Mouse (Mus musculus) forebrain, embryonic 11.5 days (tissue): ENCODE data around the gene Lrrc74a. TPM values are rescaled to one million over a fixed set of nuclear protein-coding genes. Genes with fewer than 3 reads are reported as not detected.

Source experiments
- ATAC-seq: fragments of 200-750 bp; cut with Nextera tagmentation; replicated peaks from 2 replicates; pipeline ENCODE4 v1.8.0; 2017; ENCODE audit warnings: moderate TSS enrichment; ENCODE audit not compliant: low FRiP score
- DNase-seq: peaks from one replicate; pipeline ENCODE4 v3.0.0-alpha.2; 2017; ENCODE audit warnings: low spot score
- H3K27ac ChIP-seq: fragments of 300-500 bp; sonication (generic); 2 replicates; pipeline ENCODE4 v1.5.1; 2014; ENCODE audit warnings: low read depth, low read length
- H3K27me3 ChIP-seq: fragments of 300-500 bp; sonication (generic); 2 replicates; pipeline ENCODE4 v1.6.1; 2014; ENCODE audit warnings: mild to moderate bottlenecking, low read length, mixed read lengths; ENCODE audit not compliant: control insufficient read depth, insufficient read depth
- H3K36me3 ChIP-seq: fragments of 300-500 bp; sonication (generic); 2 replicates; pipeline ENCODE4 v1.6.1; 2014; ENCODE audit warnings: mild to moderate bottlenecking, low read length, moderate library complexity, mixed read lengths; ENCODE audit not compliant: control insufficient read depth, insufficient read depth
- H3K4me1 ChIP-seq: fragments of 300-500 bp; sonication (generic); replicated peaks from 2 replicates; pipeline ENCODE4 v1.6.1; 2014; ENCODE audit warnings: low read length, mixed read lengths; ENCODE audit not compliant: control insufficient read depth, insufficient read depth
- H3K4me2 ChIP-seq: fragments of 300-500 bp; sonication (generic); 2 replicates; pipeline ENCODE4 v1.6.1; 2014; ENCODE audit warnings: low read depth, mild to moderate bottlenecking, low read length, moderate library complexity, mixed read lengths; ENCODE audit not compliant: severe bottlenecking
- H3K4me3 ChIP-seq: fragments of 300-500 bp; sonication (generic); 2 replicates; pipeline ENCODE4 v1.5.1; 2014; ENCODE audit warnings: low read depth, low read length
- H3K9ac ChIP-seq: fragments of 300-500 bp; sonication (generic); 2 replicates; pipeline ENCODE4 v1.6.1; 2014; ENCODE audit warnings: low read length
- H3K9me3 ChIP-seq: fragments of 300-500 bp; sonication (generic); 2 replicates; pipeline ENCODE4 v1.6.1; 2016; ENCODE audit warnings: low read length, mixed read lengths; ENCODE audit not compliant: control insufficient read depth
- WGBS: fragments of 180-500 bp; shearing (Covaris S2); extraction: QIAGEN DNeasy Blood & Tissue Kit; methylation state at CpG from one replicate; pipeline ENCODE4 v1.1.7; 2014; 5-methylcytosine and 5-hydroxymethylcytosine counted together
- polyA plus RNA-seq: library from polyadenylated mRNA; unstranded; fragments of >200 nt; fragmentation: Nextera tagmentation; extraction: Ambion mirVana; gene quantifications from 2 replicates; pipeline ENCODE4 v1.2.1, GENCODE M21; 2014

The Lrrc74a gene
- polyA plus RNA-seq, 1 experiment from 2014 or later, result not detected

DNA sequence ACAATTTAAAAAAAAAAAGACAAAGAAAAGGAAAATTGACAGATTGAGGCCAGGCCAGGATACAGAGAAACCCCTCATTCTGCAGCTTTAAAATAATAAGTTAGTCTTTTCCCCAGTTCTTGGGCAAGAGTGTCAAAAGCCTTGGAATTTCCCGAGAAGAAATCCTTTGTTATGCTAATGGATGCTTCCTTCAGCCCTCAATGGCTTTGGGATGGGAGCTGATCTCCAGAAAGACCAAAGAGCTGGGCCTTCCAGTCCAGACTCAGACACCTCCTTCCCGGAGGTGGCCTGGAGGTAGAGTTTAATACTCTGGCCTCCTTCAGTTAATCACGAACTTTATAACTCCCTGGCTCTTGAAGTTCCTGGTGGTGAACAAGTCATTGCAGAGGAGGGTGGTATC, 36.8 kb downstream of the Lrrc74a start:
- ATAC-seq, result no peak
- Histone ChIP-seq H3K9me3 (no peaks in the 10 kb centered on the region), H3K27me3 (no peaks in the 10 kb centered on the region), H3K4me2 (no peak overlapping the region), H3K9ac (no peak overlapping the region; the same call in 1 of the 2 replicates), H3K4me3 (no peak overlapping the region), H3K4me1 (peaks cover 13% of the 10 kb centered on the region), H3K36me3 (no peaks in the 10 kb centered on the region), H3K27ac (no peak overlapping the region)
- no peak for DNase-seq
- WGBS, result 4% methylated on average over 3 of the region's 3 CpGs

DNA sequence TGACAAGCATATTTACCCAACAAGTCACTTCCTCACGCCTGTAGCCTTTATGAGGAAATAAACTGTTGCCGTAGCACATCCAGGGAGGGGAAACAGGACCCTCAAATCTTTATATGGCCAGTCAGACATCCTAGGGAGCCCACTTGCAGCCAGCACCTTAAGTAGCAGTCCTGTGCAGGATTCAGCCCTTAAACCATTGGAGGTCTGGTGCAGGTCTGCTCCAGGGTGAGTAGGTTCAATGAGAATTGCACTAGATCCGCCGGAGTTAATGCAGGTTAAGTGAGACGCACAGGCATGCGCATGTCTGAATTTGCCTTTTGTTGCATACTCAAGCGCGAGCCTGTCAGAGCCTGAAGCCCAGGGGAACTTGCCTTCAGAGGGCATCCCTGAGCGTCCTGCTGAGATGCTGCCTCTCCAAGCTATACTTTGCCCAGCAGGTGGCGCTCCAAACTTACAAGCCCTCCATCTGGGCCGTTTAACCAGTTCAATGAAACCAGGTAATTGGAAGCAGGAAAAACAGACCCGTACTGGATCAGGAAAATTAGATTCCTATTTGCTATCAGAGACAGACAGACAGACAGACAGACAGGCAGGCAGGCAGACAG, 37.8 kb downstream of the Lrrc74a start:
- peak; percentile 95 for DNase-seq
- H3K27me3 ChIP-seq, result no peaks in the 10 kb centered on the region
- peak overlapping the region; percentile 25; the same call in 1 of the 2 replicates for H3K27ac ChIP-seq
- peak; percentile 78 for ATAC-seq
- 11% methylated on average over 12 of the region's 12 CpGs for WGBS
- H3K9me3 ChIP-seq, result no peaks in the 10 kb centered on the region
- H3K4me2 ChIP-seq, result no peak overlapping the region
- H3K9ac ChIP-seq, result no peak overlapping the region; the same call in 1 of the 2 replicates
- H3K4me1 ChIP-seq, result peaks cover 13% of the 10 kb centered on the region
- no peak overlapping the region for H3K4me3 ChIP-seq
- H3K36me3 ChIP-seq, result no peaks in the 10 kb centered on the region

DNA sequence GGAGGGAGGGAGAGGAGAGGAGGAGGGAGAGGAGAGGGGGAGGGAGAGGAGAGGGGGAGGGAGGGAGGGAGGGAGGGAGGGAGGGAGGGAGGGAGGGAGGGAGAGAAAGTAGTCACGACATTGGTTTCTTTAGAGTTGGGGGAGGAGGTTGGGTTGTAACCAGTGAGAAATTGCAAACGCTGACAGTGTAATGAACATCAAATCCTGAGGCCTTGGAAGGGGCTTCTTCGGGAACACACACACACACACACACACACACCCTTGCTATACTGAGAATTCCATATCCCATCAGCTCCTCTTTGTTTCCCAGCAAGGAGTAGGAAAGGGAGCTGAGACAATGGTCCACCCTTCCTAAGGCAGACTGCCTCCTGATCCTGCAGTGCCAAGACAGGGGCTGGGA, 38.4 kb downstream of the Lrrc74a start:
- no peak for DNase-seq
- 38% methylated on average over 3 of the region's 3 CpGs for WGBS

DNA sequence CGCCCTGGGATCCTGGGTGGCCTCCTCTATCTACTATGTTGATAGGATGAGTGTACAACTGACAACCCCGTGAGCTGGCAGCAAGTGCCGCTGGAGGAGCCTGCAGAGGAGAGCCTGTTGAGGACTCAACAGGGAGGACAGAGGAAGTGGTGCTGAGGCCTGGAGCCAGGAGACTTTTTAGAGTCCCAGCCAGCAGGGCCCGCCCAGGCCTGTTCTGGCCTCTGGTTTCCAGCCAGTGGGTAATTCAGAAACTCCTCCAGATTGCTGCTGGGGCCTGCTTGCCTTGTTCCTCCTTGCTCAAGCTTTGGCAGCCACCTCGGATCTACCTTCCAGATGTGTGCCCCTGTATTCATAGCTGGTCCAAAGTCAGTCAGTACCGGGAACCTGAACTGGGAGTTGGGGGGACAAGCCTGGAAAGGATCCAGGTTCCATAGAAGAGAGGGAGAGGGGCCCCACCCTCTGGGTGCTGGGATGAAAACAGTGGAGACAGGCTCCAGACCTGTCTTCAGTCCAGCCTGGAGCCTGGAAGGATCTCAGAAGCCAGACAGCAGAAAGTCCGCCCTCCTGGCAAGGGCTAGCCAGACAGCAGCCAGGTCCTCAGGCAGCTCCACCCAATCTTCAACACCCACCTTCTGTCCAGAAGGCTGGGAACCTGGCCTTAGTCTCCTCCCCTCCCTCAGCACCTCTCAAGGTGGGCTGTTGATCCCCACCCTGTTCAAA, 41.6 kb downstream of the Lrrc74a start:
- Histone ChIP-seq H3K4me1 (peaks cover 11% of the 10 kb centered on the region), H3K4me3 (no peak overlapping the region), H3K9ac (no peak overlapping the region), H3K27me3 (no peaks in the 10 kb centered on the region), H3K27ac (no peak overlapping the region), H3K36me3 (no peaks in the 10 kb centered on the region), H3K4me2 (0 out of 2 replicates have a peak overlapping the region, but pooled peaks have one; percentile 8), H3K9me3 (no peaks in the 10 kb centered on the region)
- no peak for DNase-seq
- 87% methylated on average over 7 of the region's 7 CpGs for whole genome bisulfite sequencing
- ATAC-seq, result no peak

More for the DNA sequence above, 38.4 kb downstream of the Lrrc74a start:
- Histone ChIP-seq H3K9me3 (no peaks in the 10 kb centered on the region), H3K4me2 (no peak overlapping the region), H3K27me3 (no peaks in the 10 kb centered on the region), H3K4me1 (peaks cover 13% of the 10 kb centered on the region), H3K36me3 (no peaks in the 10 kb centered on the region), H3K4me3 (no peak overlapping the region), H3K9ac (no peak overlapping the region), H3K27ac (peak overlapping the region; percentile 10; the same call in 1 of the 2 replicates)
- ATAC-seq, result no peak

DNA sequence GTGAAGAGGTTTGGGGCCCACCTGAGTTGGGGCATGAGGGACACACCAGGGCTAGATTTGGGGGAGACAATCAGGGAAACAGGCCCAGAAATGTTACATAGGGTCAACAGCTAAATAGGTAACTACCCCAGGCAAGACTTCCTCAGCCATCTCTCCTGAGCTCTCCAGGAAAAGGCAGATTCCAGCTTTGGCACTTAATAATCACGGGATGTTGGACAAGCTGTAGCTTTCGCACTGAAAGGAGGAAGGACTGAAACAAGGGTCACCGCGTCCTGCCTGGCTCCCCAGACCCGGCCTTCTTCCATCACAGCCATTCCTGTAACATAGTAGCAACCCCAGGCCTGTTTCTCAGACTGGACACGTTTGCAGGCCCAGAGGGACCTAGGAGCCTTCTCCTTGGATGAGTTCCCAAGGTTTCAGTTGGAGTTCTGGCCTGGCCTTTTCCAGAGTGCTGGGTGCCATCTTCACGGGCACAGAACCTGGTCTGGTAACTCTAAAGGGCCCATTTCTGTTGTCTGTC, 42.2 kb downstream of the Lrrc74a start:
- Histone ChIP-seq H3K9me3 (no peaks in the 10 kb centered on the region), H3K4me2 (no peak overlapping the region), H3K4me3 (no peak overlapping the region), H3K4me1 (peaks cover 6% of the 10 kb centered on the region; the same call in 1 of the 2 replicates), H3K27ac (no peak overlapping the region), H3K27me3 (no peaks in the 10 kb centered on the region), H3K9ac (no peak overlapping the region), H3K36me3 (no peaks in the 10 kb centered on the region)
- DNase-seq (no peak), ATAC-seq (no peak)
- 84% methylated on average over 7 of the region's 7 CpGs for WGBS

DNA sequence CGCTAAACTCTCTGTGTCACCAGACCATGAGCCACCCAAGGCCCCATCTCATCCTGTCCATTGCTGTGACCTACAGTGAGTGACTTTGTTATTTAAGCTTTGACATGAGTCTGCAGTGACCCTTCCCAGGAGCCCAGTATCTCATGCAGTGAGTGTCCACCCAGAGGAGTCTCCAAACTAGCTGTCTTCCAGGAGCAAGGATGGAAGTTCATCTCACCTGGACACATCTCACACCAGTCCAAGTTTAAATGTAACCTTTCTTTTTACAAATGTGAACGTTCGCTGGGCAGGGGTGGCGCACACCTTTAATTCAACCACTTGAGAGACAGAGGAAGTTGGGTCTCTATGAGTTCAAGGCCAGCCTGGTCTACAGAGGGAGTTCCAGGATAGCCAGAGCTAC, 44.4 kb downstream of the Lrrc74a start:
- no peak for DNase-seq
- Histone ChIP-seq H3K9me3 (no peaks in the 10 kb centered on the region), H3K9ac (no peak overlapping the region), H3K27me3 (no peaks in the 10 kb centered on the region), H3K4me1 (0 out of 2 replicates have a peak, but pooled peaks cover 2% of the 10 kb centered on the region), H3K4me3 (no peak overlapping the region), H3K36me3 (no peaks in the 10 kb centered on the region), H3K4me2 (no peak overlapping the region), H3K27ac (no peak overlapping the region)
- WGBS, result 90% methylated on average over 4 of the region's 4 CpGs
- no peak for ATAC-seq

DNA sequence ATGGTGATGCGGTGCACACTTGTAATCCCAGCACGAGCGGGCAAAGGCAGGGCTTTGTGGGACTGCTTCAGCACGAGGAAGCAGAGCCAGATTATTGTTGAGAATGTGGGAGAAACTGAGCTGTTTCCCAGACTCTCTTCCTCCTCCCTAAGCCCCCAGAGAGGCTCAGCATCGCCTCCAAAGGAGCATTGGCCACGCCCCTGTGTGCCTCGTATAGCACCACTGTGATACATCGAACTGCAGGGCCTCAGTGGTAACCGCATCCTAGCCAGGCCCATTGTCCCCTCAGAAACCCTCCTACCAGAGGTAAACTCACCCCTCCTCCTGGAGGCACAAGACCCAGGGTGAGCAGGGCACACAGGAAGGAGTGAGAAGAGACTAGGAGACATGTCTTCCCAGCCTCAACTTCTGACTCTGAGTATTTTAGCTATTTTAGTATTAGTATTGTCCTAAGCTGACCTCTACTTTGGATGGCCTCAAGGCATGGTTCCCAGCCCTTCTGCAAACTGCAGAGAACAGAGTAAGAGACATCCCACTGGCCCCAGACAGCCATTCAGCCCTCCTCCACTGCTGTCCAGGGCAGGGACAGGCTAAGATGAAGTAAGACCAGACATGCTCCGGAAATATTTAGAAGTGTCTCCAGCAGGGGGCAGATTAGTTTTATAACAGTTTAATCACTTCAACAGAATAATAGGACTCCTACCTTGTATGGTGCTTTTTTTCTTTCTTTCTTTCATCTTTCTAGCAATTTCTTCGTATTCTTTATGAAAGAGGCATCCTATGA, 45.2 kb downstream of the Lrrc74a start:
- Histone ChIP-seq H3K4me2 (no peak overlapping the region), H3K9ac (no peak overlapping the region), H3K36me3 (no peaks in the 10 kb centered on the region), H3K9me3 (no peaks in the 10 kb centered on the region), H3K27me3 (no peaks in the 10 kb centered on the region), H3K4me1 (0 out of 2 replicates have a peak, but pooled peaks cover 2% of the 10 kb centered on the region), H3K27ac (no peak overlapping the region), H3K4me3 (no peak overlapping the region)
- no peak; the same call in 1 of the 2 replicates for ATAC-seq
- DNase-seq, result no peak
- 46% methylated on average over 11 of the region's 11 CpGs for WGBS

DNA sequence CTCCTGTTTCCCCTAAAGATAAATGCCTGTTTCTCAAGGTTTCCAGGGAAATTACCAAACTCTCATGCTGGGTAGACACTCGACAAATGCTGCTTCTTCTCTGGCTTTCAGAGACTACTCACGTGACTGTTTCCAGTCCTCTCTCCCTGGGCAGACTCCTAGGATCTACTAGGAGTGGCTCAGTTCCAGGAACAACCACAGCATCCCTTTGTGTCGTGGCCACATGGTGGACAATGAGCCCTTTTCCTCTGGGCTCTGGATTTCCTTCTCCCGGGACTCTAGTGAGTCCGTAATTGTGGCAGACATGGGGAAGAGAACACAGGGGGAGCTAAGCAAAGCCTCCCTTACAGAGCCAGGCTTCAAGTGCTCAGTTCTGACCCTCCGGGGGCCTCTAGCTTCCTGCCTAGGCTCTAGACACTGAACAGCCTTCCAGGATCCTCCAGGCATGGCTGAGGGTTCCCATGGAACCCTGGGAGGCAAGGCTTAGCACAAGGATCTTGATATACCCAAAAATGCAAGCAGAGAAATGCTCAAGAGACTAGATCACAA, 47.6 kb downstream of the Lrrc74a start:
- Histone ChIP-seq H3K9me3 (no peaks in the 10 kb centered on the region), H3K4me2 (no peak overlapping the region), H3K9ac (no peak overlapping the region), H3K36me3 (no peaks in the 10 kb centered on the region), H3K27ac (no peak overlapping the region), H3K27me3 (no peaks in the 10 kb centered on the region), H3K4me1 (peaks cover 9% of the 10 kb centered on the region), H3K4me3 (no peak overlapping the region)
- WGBS, result 57% methylated on average over 6 of the region's 6 CpGs
- ATAC-seq (no peak), DNase-seq (no peak)
